Mouse (Mus musculus): ENCODE results near the gene Nfib.

DNA sequence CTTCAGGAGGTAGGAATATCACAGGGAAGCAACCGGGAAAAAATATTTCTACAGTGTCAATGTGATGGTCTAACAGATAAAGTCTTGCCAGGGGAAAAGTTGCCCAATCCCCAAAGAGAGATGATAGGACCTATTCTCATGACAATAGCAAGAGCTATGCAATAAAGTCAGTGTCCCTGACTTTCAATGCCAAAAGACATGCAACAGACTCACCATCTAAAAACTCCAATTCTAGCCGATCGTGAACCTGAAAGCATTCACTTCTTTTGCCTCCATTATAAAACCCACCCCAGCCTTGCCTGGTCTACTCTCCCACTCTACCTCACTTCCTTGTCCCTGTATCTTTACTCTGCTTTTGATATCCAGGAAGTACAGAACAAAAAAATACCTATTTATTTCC, 327.5 kb downstream of the Nfib start:
- TF ChIP-seq CTCF (IDR thresholded peaks at IDR 0.05; ENCODE audit: low read depth, low read length) (no peak), POLR2A (IDR thresholded peaks at IDR 0.05; ENCODE audit: extremely low read depth, insufficient read depth, low read length) (no peak)

Measured in liver, adult 2 months (tissue).